Mouse (Mus musculus) bone marrow, adult 2 months (tissue): ENCODE data around the gene Mterf2.

ENCODE experiments used
- CTCF ChIP-seq: fragments of 200-500 bp; IDR thresholded peaks from 2 replicates; pipeline ENCODE4 v1.5.1; 2011; ENCODE audit warnings: low read length, control low read depth; ENCODE audit not compliant: control insufficient read depth, insufficient read depth
- POLR2A ChIP-seq: fragments of 200-500 bp; IDR thresholded peaks from 2 replicates; pipeline ENCODE4 v1.6.1; 2011; ENCODE audit warnings: low read depth, mild to moderate bottlenecking, control low read depth, low read length, borderline replicate concordance; ENCODE audit not compliant: control insufficient read depth

DNA sequence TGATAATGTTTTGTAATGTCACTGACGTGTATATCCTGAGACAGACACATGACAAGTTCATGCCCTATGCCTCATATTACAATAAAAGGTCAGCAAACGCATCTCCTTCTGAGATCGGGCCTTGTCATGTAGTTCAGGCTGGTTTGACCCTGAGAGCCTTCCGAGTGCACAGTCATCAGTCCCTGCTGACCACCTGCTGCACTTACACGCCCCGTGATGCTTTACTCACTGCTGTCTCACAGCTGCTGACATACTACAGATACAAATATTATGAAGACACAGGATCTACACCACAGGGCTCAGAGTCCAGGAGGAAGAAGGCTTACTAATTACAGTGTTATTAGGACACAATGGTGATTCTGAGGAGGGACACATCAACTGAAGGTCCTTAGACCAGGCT lies 8.7 kb upstream of the Mterf2 start:
- TF ChIP-seq CTCF (no peak), POLR2A (no peak)
